9 mouse cellular contexts compared by ENCODE assay signal in the genomic region with DNA sequence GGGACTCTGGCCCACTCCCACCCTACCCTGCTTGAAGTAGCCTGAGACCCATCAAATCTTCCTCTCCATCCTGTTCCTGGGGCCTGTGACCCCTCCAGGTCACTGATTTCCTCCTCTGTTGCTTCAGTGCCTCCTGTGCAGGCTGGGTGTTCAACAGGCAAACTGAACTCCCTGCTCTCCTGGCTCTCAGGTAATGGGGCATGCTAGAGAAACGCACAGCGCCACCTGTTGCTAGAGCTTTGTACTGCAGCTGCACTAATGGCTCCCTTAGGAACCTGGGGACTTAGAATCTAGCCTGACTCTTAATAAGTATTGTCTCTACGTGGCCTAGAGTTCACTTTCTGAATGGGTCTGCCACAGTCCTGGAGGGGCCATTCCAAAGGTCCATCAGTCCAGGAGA. TPM values are rescaled to one million over a fixed set of nuclear protein-coding genes. Genes with fewer than 3 reads are reported as not detected.
A peak's percentile ranks its signal among the peaks of the same experiment; 100 is the strongest.
DNase-seq lines count a peak whose midpoint lies in the region; ATAC-seq and TF ChIP-seq lines count a peak whose summit lies in the region.
"Had no signal": no experiment of that assay in that cellular context is flagged by ENCODE, and none has a peak within 500 bp of the region (broad histone marks: within the 10 kb centered on the region; RNA-seq: fewer than 3 reads in every experiment).

No protein-coding gene starts in this region.

- peaks cover 35% of the 10 kb centered on the region for H3K36me3 ChIP-seq in forebrain, embryonic 13.5 days (ENCODE audit: poor library complexity, severe bottlenecking)
- H3K36me3 ChIP-seq in hindbrain, embryonic 15.5 days = no peaks in the 10 kb centered on the region
- peaks cover 37% of the 10 kb centered on the region for H3K36me3 ChIP-seq in midbrain, embryonic 10.5 days

- H3K9ac ChIP-seq in forebrain, embryonic 13.5 days = no peak overlapping the region
- H3K9ac ChIP-seq in hindbrain, embryonic 15.5 days = no peak overlapping the region

- H3K27me3 ChIP-seq in forebrain, embryonic 13.5 days = no peaks in the 10 kb centered on the region
- H3K27me3 ChIP-seq in hindbrain, embryonic 15.5 days = no peaks in the 10 kb centered on the region
- H3K27me3 ChIP-seq in midbrain, embryonic 10.5 days (ENCODE audit: low read depth, poor library complexity, severe bottlenecking) = no peaks in the 10 kb centered on the region

- H3K4me3 ChIP-seq in forebrain, embryonic 13.5 days = no peak overlapping the region
- H3K4me3 ChIP-seq in hindbrain, embryonic 15.5 days = no peak overlapping the region
- H3K4me3 ChIP-seq in left cerebral cortex, adult 2 months = no peak overlapping the region
- no peak overlapping the region for H3K4me3 ChIP-seq in midbrain, embryonic 10.5 days
- H3K4me3 ChIP-seq: megakaryocyte, embryonic 14.5 days had no signal

- H3K4me1 ChIP-seq in forebrain, embryonic 13.5 days = no peaks in the 10 kb centered on the region
- no peaks in the 10 kb centered on the region for H3K4me1 ChIP-seq in hindbrain, embryonic 15.5 days (replicated peaks)
- H3K4me1 ChIP-seq in midbrain, embryonic 10.5 days = no peaks in the 10 kb centered on the region

- peak; percentile 63; the same call in 1 of the 2 replicates for ATAC-seq in forebrain, embryonic 13.5 days
- peak; percentile 46; the same call in 1 of the 2 replicates for ATAC-seq in hindbrain, embryonic 15.5 days (ENCODE audit: low FRiP score, low read depth)

- 10% methylated on average over 3 of the region's 3 CpGs for WGBS in forebrain, embryonic 13.5 days
- WGBS in hindbrain, embryonic 15.5 days = 5% methylated on average over 3 of the region's 3 CpGs
- 10% methylated on average over 3 of the region's 3 CpGs for WGBS in midbrain, embryonic 10.5 days

- TF ChIP-seq CTCF in left cerebral cortex, adult 2 months (IDR thresholded peaks at IDR 0.05) = peak; percentile 96

- peak; percentile 51 to 90 for DNase-seq in adrenal gland, adult (ENCODE audit: inconsistent age in 2 of 2, low spot score in 1 of 2)
- DNase-seq in adrenal gland, postnatal 4 days (ENCODE audit: low spot score in 2 of 2) = no peak
- DNase-seq in c-Kit-negative CD71-positive TER-119-positive erythroid progenitor cells, embryonic 14.5 days (ENCODE audit: low read depth, low spot score) = peak; percentile 55
- DNase-seq in left cerebral cortex, adult 2 months (ENCODE audit: extremely low spot score in 1 of 2, low spot score in 2 of 2) = peak; percentile 64 to 79
- DNase-seq in midbrain, embryonic 10.5 days (ENCODE audit: low spot score) = peak; percentile 73
- peak; percentile 76 to 85 for DNase-seq in spleen, postnatal 10 days (ENCODE audit: low spot score in 2 of 2)

- no peaks in the 10 kb centered on the region for H3K9me3 ChIP-seq in forebrain, embryonic 13.5 days (replicated peaks)
- H3K9me3 ChIP-seq in hindbrain, embryonic 15.5 days = no peaks in the 10 kb centered on the region
- H3K9me3 ChIP-seq in midbrain, embryonic 10.5 days (replicated peaks) = no peaks in the 10 kb centered on the region
- H3K9me3 ChIP-seq: megakaryocyte, embryonic 14.5 days had no signal

- intact Hi-C loops in left cerebral cortex, adult 2 months (cut with DNase I) = loop anchor here (2.0 kb wide), 1 partner anchor 176 kb away; no protein-coding TSS in a partner anchor

- no peak overlapping the region for H3K4me2 ChIP-seq in forebrain, embryonic 13.5 days
- H3K4me2 ChIP-seq in hindbrain, embryonic 15.5 days = no peak overlapping the region

- no peak overlapping the region for H3K27ac ChIP-seq in forebrain, embryonic 13.5 days
- H3K27ac ChIP-seq in hindbrain, embryonic 15.5 days (replicated peaks) = no peak overlapping the region
- no peak overlapping the region for H3K27ac ChIP-seq in left cerebral cortex, adult 2 months
- H3K27ac ChIP-seq in midbrain, embryonic 10.5 days (replicated peaks) = no peak overlapping the region

RNA-seq across cellular contexts. Expression of gene Cnnm3, which starts 10.4 kb away (rescaled TPM):
- total RNA-seq in adrenal gland, postnatal 4 days (2021) = 10 to 100 TPM; 44.1 to 45.1 TPM
- 5.3 and 5.7 TPM in 2 replicates for polyA plus RNA-seq in forebrain, embryonic 13.5 days (2015; fragmentation: Nextera tagmentation; extraction: Ambion mirVana)
- 6.0 and 6.5 TPM in 2 replicates for polyA plus RNA-seq in hindbrain, embryonic 15.5 days (2015; fragmentation: Nextera tagmentation; extraction: Ambion mirVana)
- total RNA-seq in left cerebral cortex, adult 2 months (2021) = 10 to 100 TPM; 29.8 to 34.9 TPM
- polyA plus RNA-seq in midbrain, embryonic 10.5 days (2016; fragmentation: Nextera tagmentation; extraction: Ambion mirVana) = 2.6 and 3.1 TPM in 2 replicates

RNA-seq across cellular contexts. Expression of gene Cnnm4, which starts 29.8 kb away (rescaled TPM):
- 1 to 10 TPM; 4.3 to 5.2 TPM for total RNA-seq in adrenal gland, postnatal 4 days (2021)
- polyA plus RNA-seq in forebrain, embryonic 13.5 days (2015; fragmentation: Nextera tagmentation; extraction: Ambion mirVana) = 10.0 and 10.2 TPM in 2 replicates
- 10.8 TPM in 2 replicates for polyA plus RNA-seq in hindbrain, embryonic 15.5 days (2015; fragmentation: Nextera tagmentation; extraction: Ambion mirVana)
- total RNA-seq in left cerebral cortex, adult 2 months (2021) = 10 to 100 TPM; 13.2 to 13.8 TPM
- polyA plus RNA-seq in midbrain, embryonic 10.5 days (2016; fragmentation: Nextera tagmentation; extraction: Ambion mirVana) = 15.5 and 15.6 TPM in 2 replicates

RNA-seq across cellular contexts. Expression of gene Ankrd23, which starts 35.4 kb away (rescaled TPM):
- 10 to 100 TPM; 20.7 to 22.9 TPM for total RNA-seq in adrenal gland, postnatal 4 days (2021)
- polyA plus RNA-seq in forebrain, embryonic 13.5 days (2015; fragmentation: Nextera tagmentation; extraction: Ambion mirVana) = 11.3 and 12.3 TPM in 2 replicates
- polyA plus RNA-seq in hindbrain, embryonic 15.5 days (2015; fragmentation: Nextera tagmentation; extraction: Ambion mirVana) = 18.9 and 19.6 TPM in 2 replicates
- total RNA-seq in left cerebral cortex, adult 2 months (2021) = 1 to 10 TPM; 5.0 to 8.1 TPM
- polyA plus RNA-seq in midbrain, embryonic 10.5 days (2016; fragmentation: Nextera tagmentation; extraction: Ambion mirVana) = 16.3 and 17.4 TPM in 2 replicates

RNA-seq across cellular contexts. Expression of gene Gm42417, which starts 38.0 kb away (rescaled TPM):
- total RNA-seq in adrenal gland, postnatal 4 days (2021) = not detected
- polyA plus RNA-seq in forebrain, embryonic 13.5 days (2015; fragmentation: Nextera tagmentation; extraction: Ambion mirVana) = 0.30 and 0.44 TPM in 2 replicates
- polyA plus RNA-seq in hindbrain, embryonic 15.5 days (2015; fragmentation: Nextera tagmentation; extraction: Ambion mirVana) = 0.62 TPM in 1 of 2 replicates, not detected in the other
- not detected for total RNA-seq in left cerebral cortex, adult 2 months (2021)
- 0.69 TPM in 1 of 2 replicates, not detected in the other for polyA plus RNA-seq in midbrain, embryonic 10.5 days (2016; fragmentation: Nextera tagmentation; extraction: Ambion mirVana)

RNA-seq across cellular contexts. Expression of gene Ankrd39, which starts 46.0 kb away (rescaled TPM):
- total RNA-seq in adrenal gland, postnatal 4 days (2021) = 10 to 100 TPM; 19.8 to 23.1 TPM
- polyA plus RNA-seq in forebrain, embryonic 13.5 days (2015; fragmentation: Nextera tagmentation; extraction: Ambion mirVana) = 16.9 and 18.0 TPM in 2 replicates
- 28.7 and 29.9 TPM in 2 replicates for polyA plus RNA-seq in hindbrain, embryonic 15.5 days (2015; fragmentation: Nextera tagmentation; extraction: Ambion mirVana)
- 10 to 100 TPM; 12.0 to 14.8 TPM for total RNA-seq in left cerebral cortex, adult 2 months (2021)
- 17.8 and 21.2 TPM in 2 replicates for polyA plus RNA-seq in midbrain, embryonic 10.5 days (2016; fragmentation: Nextera tagmentation; extraction: Ambion mirVana)

Comparison
In these comparisons a context has a peak if more than half of its experiments do, and no peak if none do; other contexts are left out.
1. DNase-seq: peak in adrenal gland, adult (2 of 2), c-Kit-negative CD71-positive TER-119-positive erythroid progenitor cells, embryonic 14.5 days (single experiment), left cerebral cortex, adult 2 months (2 of 2), midbrain, embryonic 10.5 days (single experiment) and spleen, postnatal 10 days (2 of 2); none in adrenal gland, postnatal 4 days (0 of 2).